Mouse (Mus musculus) E14TG2a.4 (cell line): Measurements from ENCODE around the gene Lonp2.

Experiments used
- CTCF ChIP-seq: conservative IDR thresholded peaks from 2 replicates; pipeline ENCODE4 v1.5.1; 2014; ENCODE audit warnings: low read length
- NANOG ChIP-seq: IDR thresholded peaks from 2 replicates; pipeline ENCODE4 v1.6.1; 2014; ENCODE audit warnings: borderline replicate concordance, low read length, mixed read lengths

- TF ChIP-seq CTCF = no peak
- TF ChIP-seq NANOG = no peak
Observed at GRCm38 (mm10) chr8:86766548-86767211, 142.8 kb downstream of the Lonp2 start.
